In genomic region chr7:28727649-28728340, GRCm38 (mm10) we compare ENCODE assay signal across 10 mouse cellular contexts. TPM values are rescaled to one million over a fixed set of nuclear protein-coding genes. Genes with fewer than 3 reads are reported as not detected.
A peak's percentile ranks its signal among the peaks of the same experiment; 100 is the strongest.
DNase-seq lines count a peak whose midpoint lies in the region; ATAC-seq and TF ChIP-seq lines count a peak whose summit lies in the region.
"Had no signal": no experiment of that assay in that cellular context is flagged by ENCODE, and none has a peak within 500 bp of the region (broad histone marks: within the 10 kb centered on the region; RNA-seq: fewer than 3 reads in every experiment).

No protein-coding gene starts in this region.

- H3K4me2 ChIP-seq in lung, embryonic 14.5 days = no peak overlapping the region
- H3K4me2 ChIP-seq in forebrain, embryonic 16.5 days (ENCODE audit: low read length) = no peak overlapping the region
- H3K4me2 ChIP-seq: limb, embryonic 13.5 days had no signal

- TF ChIP-seq CTCF in cerebellum, adult 2 months (IDR thresholded peaks at IDR 0.05; ENCODE audit: borderline replicate concordance, insufficient read depth, low read depth, low read length) = peak; percentile 26; the same call in 1 of the 2 replicates
- TF ChIP-seq CTCF in lung, embryonic 14.5 days (IDR thresholded peaks at IDR 0.05; ENCODE audit: low read depth) = peak; percentile 21; the same call in 1 of the 2 replicates

- H3K36me3 ChIP-seq in lung, embryonic 14.5 days (ENCODE audit: insufficient read depth) = peaks cover 2% of the 10 kb centered on the region; the same call in 1 of the 2 replicates
- no peaks in the 10 kb centered on the region for H3K36me3 ChIP-seq in forebrain, embryonic 16.5 days (ENCODE audit: control insufficient read depth, insufficient read depth)

- no peak for DNase-seq in cerebellum, adult 2 months
- no peak for DNase-seq in cerebellum, adult 8-10 months
- no peak for DNase-seq in lung, embryonic 14.5 days
- DNase-seq in lung, postnatal 14 days = no peak
- peak; percentile 60 to 75 for DNase-seq in layer of hippocampus, adult 8-10 months (ENCODE audit: low spot score in 2 of 2)
- peak; percentile 23 to 35 for DNase-seq in right cerebral cortex, postnatal 36 days (ENCODE audit: low spot score in 2 of 2)
- no peak for DNase-seq in urinary bladder, postnatal 4 days (ENCODE audit: low spot score in 2 of 2)

- H3K27me3 ChIP-seq in cerebellum, adult 2 months (ENCODE audit: control insufficient read depth, insufficient read depth, low read length) = no peaks in the 10 kb centered on the region
- 0 out of 2 replicates have a peak, but pooled peaks cover 3% of the 10 kb centered on the region for H3K27me3 ChIP-seq in lung, embryonic 14.5 days (ENCODE audit: insufficient read depth, low read length)
- H3K27me3 ChIP-seq in forebrain, embryonic 16.5 days (replicated peaks; ENCODE audit: control insufficient read depth, insufficient read depth, low read length) = no peaks in the 10 kb centered on the region

- no peak for TF ChIP-seq POLR2A in cerebellum, adult 2 months (IDR thresholded peaks at IDR 0.05; ENCODE audit: borderline replicate concordance, insufficient read depth, low read length)

- 35% methylated on average over 10 of the region's 10 CpGs for WGBS in cerebellum, adult 2 months
- 57% methylated on average over 10 of the region's 10 CpGs for WGBS in lung, embryonic 14.5 days
- 59% methylated on average over 10 of the region's 10 CpGs for WGBS in forebrain, embryonic 16.5 days

- peaks cover 6% of the 10 kb centered on the region for H3K9me3 ChIP-seq in lung, embryonic 14.5 days (ENCODE audit: low read depth, low read length)
- peaks cover 5% of the 10 kb centered on the region for H3K9me3 ChIP-seq in forebrain, embryonic 16.5 days (ENCODE audit: control insufficient read depth, low read length)

- H3K4me1 ChIP-seq in cerebellum, adult 2 months (ENCODE audit: control insufficient read depth, insufficient read depth, low read length) = peaks cover 3% of the 10 kb centered on the region; the same call in 1 of the 2 replicates
- H3K4me1 ChIP-seq in lung, embryonic 14.5 days (ENCODE audit: insufficient read depth) = no peaks in the 10 kb centered on the region
- H3K4me1 ChIP-seq in forebrain, embryonic 16.5 days (replicated peaks; ENCODE audit: control insufficient read depth, insufficient read depth, low read length) = peaks cover 2% of the 10 kb centered on the region; the same call in 1 of the 2 replicates

- no peak overlapping the region for H3K27ac ChIP-seq in cerebellum, adult 2 months (ENCODE audit: insufficient read depth, low read length)
- H3K27ac ChIP-seq in lung, embryonic 14.5 days (ENCODE audit: low read depth) = no peak overlapping the region
- H3K27ac ChIP-seq in forebrain, embryonic 16.5 days (ENCODE audit: low read length) = no peak overlapping the region
- H3K27ac ChIP-seq: limb, embryonic 13.5 days had no signal

- no peak overlapping the region for H3K4me3 ChIP-seq in cerebellum, adult 2 months (replicated peaks; ENCODE audit: insufficient read depth, low read depth, low read length)
- H3K4me3 ChIP-seq in lung, embryonic 14.5 days (ENCODE audit: low read depth, low read length) = no peak overlapping the region
- H3K4me3 ChIP-seq in forebrain, embryonic 16.5 days (replicated peaks; ENCODE audit: low read length) = no peak overlapping the region
- H3K4me3 ChIP-seq: limb, embryonic 13.5 days had no signal

- ATAC-seq in lung, embryonic 14.5 days (ENCODE audit: insufficient read depth) = no peak
- no peak for ATAC-seq in forebrain, embryonic 16.5 days

- no peak overlapping the region for H3K9ac ChIP-seq in lung, embryonic 14.5 days
- no peak overlapping the region for H3K9ac ChIP-seq in forebrain, embryonic 16.5 days (replicated peaks; ENCODE audit: low read depth, low read length)
- H3K9ac ChIP-seq: limb, embryonic 13.5 days had no signal

RNA-seq across cellular contexts. Expression of gene Fbxo17, which starts 11.2 kb away (rescaled TPM):
- polyA plus RNA-seq in cerebellum, adult 2 months (2012; rRNA removed) = 6.7 TPM in 2 replicates
- 13.6 and 15.8 TPM in 2 replicates for polyA plus RNA-seq in lung, embryonic 14.5 days (2014; fragmentation: Nextera tagmentation; extraction: Ambion mirVana)
- 1 to 10 TPM in 3 of 4 experiments, under 1 TPM in 1; 0.74 to 2.0 (median 1.8) TPM for total RNA-seq in layer of hippocampus, adult 8-10 months (2022)
- polyA plus RNA-seq in forebrain, embryonic 16.5 days (2015; fragmentation: Nextera tagmentation; extraction: Ambion mirVana) = 3.3 and 4.2 TPM in 2 replicates

RNA-seq across cellular contexts. Expression of gene Mrps12, which starts 13.8 kb away (rescaled TPM):
- polyA plus RNA-seq in cerebellum, adult 2 months (2012; rRNA removed) = 101 and 113 TPM in 2 replicates
- 131 and 132 TPM in 2 replicates for polyA plus RNA-seq in lung, embryonic 14.5 days (2014; fragmentation: Nextera tagmentation; extraction: Ambion mirVana)
- total RNA-seq in layer of hippocampus, adult 8-10 months (2022) = 10 to 100 TPM; 51.7 to 65.6 (median 53.9) TPM
- 105 and 111 TPM in 2 replicates for polyA plus RNA-seq in forebrain, embryonic 16.5 days (2015; fragmentation: Nextera tagmentation; extraction: Ambion mirVana)

RNA-seq across cellular contexts. Expression of gene Sars2, which starts 14.0 kb away (rescaled TPM):
- 21.5 and 23.8 TPM in 2 replicates for polyA plus RNA-seq in cerebellum, adult 2 months (2012; rRNA removed)
- polyA plus RNA-seq in lung, embryonic 14.5 days (2014; fragmentation: Nextera tagmentation; extraction: Ambion mirVana) = 27.9 and 31.4 TPM in 2 replicates
- 10 to 100 TPM; 11.2 to 13.9 (median 12.0) TPM for total RNA-seq in layer of hippocampus, adult 8-10 months (2022)
- polyA plus RNA-seq in forebrain, embryonic 16.5 days (2015; fragmentation: Nextera tagmentation; extraction: Ambion mirVana) = 16.9 and 17.2 TPM in 2 replicates

RNA-seq across cellular contexts. Expression of gene Ccer2, which starts 28.2 kb away (rescaled TPM):
- 1.6 and 3.1 TPM in 2 replicates for polyA plus RNA-seq in cerebellum, adult 2 months (2012; rRNA removed)
- not detected in 2 replicates for polyA plus RNA-seq in lung, embryonic 14.5 days (2014; fragmentation: Nextera tagmentation; extraction: Ambion mirVana)
- 1 to 10 TPM in 2 of 4 experiments, under 1 TPM in 2; 0.32 to 1.4 (median 0.87) TPM for total RNA-seq in layer of hippocampus, adult 8-10 months (2022)
- not detected in 2 replicates for polyA plus RNA-seq in forebrain, embryonic 16.5 days (2015; fragmentation: Nextera tagmentation; extraction: Ambion mirVana)
- polyA plus RNA-seq: limb, embryonic 13.5 days; stomach, embryonic 14.5 days had no signal

RNA-seq across cellular contexts. Expression of gene Fbxo27, which starts 35.1 kb away (rescaled TPM):
- polyA plus RNA-seq in cerebellum, adult 2 months (2012; rRNA removed) = 66.4 and 68.8 TPM in 2 replicates
- 6.8 and 6.9 TPM in 2 replicates for polyA plus RNA-seq in lung, embryonic 14.5 days (2014; fragmentation: Nextera tagmentation; extraction: Ambion mirVana)
- 10 to 100 TPM; 16.1 to 30.5 (median 22.7) TPM for total RNA-seq in layer of hippocampus, adult 8-10 months (2022)
- polyA plus RNA-seq in forebrain, embryonic 16.5 days (2015; fragmentation: Nextera tagmentation; extraction: Ambion mirVana) = 6.3 and 11.1 TPM in 2 replicates

Comparison
In these comparisons a context has a peak if more than half of its experiments do, and no peak if none do; other contexts are left out.
1. DNase-seq: peak in layer of hippocampus, adult 8-10 months (2 of 2) and right cerebral cortex, postnatal 36 days (2 of 2); none in cerebellum, adult 2 months (0 of 2), cerebellum, adult 8-10 months (single experiment), lung, embryonic 14.5 days (single experiment), lung, postnatal 14 days (single experiment) and urinary bladder, postnatal 4 days (0 of 2).